Mouse (Mus musculus) c-Kit-negative CD71-positive TER-119-positive erythroid progenitor cells, embryonic 14.5 days (primary cell): ENCODE results near the gene Zbtb6.

Experiments used
- DNase-seq: peaks from one replicate; pipeline ENCODE4 v3.0.0-alpha.2; 2013; ENCODE audit warnings: low read depth, low spot score

Gene Zbtb6

DNA sequence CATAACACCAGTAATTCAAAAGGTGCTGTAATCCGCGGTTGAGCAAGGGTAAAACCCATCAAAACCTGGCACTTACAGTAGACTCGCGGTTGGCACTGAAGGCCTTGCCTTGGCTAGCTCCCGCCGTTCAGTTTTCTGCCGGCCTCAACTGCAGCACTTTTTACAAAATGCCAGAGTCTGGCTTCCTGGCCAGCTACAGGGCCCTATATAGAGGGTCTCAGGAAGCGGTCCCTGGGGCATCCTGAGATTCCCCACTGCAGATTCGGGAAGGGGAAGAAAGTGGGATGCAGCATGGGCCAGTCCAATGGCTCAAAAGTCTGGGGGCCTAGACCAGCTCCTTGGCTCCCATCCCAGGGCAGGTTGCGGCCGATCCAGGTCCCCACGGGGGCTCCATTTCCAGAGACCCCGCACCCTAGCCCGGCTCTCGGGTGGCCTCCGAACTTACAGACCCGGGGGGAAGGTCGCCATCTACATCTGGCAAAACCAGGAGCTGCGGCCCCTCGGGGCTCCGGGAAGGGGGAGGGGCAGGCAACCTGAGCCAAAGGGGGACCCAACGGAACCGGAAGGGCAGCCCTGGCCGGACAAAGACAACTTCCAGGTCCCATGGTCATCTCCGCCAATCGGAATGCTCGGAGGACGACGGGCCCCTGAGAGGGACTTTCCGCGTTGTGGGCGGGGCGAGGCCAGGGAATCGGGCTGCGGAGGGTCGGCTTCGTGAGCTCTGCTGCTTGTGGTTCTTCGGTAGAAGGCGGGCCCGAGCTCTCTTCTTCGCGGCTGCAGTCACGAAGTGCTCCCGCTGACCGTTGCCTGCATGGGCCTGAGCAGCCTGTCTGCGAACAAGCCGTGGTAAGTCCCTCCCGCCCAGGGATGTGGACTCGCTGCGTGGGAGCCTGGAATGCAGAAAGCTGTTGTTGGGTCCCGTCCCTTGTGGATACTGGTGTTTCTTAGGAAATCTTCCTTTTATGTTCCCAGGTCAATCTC lies at the start of gene Zbtb6, which contains the start of the genes Zbtb26 and Rabgap1:
Gene Zbtb6 (minus strand): TSS at position 561 of the 981 bp plus-strand sequence.
Gene Zbtb26 (minus strand): TSS at position 525 of the 981 bp plus-strand sequence.
Gene Rabgap1 (plus strand): TSS at position 669 of the 981 bp plus-strand sequence.
- peak; percentile 87 for DNase-seq

DNA sequence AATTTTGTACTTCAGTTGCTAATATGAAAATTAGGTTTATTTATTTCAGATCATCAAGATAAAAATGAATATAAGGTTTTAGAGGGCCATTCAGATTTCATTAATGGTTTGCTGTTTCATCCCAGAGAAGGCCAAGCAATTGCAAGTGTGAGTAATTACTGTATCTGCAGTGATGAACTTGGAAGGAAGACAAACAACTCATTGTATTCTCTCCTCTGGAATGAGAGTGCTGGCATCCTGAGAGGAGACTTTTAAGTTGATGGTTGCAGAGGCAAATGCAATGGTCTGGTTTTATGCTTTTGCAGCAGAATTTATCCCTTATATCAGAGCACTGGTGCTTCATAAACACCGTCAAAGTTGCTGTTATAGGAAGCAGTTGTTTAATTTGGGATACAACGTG lies 46.0 kb upstream of the Zbtb6 start:
- DNase-seq, result no peak

DNA sequence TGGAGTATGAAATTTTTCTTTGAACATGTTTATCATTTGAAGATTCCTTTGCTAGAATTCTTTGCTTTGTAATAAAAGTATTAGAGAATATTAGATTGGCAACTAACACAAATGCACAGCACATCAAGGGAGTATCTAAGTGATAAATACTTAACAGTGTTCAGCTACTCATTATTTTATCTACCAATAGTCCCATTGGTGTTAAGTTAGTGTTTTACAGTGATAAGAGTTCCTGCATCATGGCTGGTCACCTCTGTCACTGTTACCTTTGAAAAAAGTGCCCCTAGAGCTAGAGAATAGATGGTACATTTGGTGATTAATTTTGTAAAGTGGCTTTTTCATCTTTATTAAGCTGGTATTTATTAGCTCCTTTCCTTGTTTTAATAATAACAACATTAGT lies 43.4 kb upstream of the Zbtb6 start:
- no peak for DNase-seq

DNA sequence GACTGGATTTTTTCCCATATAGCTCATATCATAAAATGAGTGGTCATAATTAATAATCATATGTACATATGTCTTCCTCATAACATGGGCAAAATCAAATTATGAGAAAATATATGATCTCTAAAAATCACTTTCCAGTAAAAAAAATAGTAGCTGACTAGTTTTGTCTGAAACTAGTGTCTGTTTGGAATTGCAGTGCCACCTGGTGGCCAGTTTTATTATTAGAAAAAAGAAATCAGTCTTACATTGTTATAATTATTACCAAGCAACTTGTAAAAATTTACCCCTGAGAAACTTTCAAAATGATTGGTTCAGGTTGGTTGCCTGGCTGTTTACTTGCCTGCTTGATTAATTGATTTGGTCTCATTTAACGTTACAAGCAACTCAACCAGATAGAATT lies 42.4 kb upstream of the Zbtb6 start:
- peak; percentile 53 for DNase-seq

DNA sequence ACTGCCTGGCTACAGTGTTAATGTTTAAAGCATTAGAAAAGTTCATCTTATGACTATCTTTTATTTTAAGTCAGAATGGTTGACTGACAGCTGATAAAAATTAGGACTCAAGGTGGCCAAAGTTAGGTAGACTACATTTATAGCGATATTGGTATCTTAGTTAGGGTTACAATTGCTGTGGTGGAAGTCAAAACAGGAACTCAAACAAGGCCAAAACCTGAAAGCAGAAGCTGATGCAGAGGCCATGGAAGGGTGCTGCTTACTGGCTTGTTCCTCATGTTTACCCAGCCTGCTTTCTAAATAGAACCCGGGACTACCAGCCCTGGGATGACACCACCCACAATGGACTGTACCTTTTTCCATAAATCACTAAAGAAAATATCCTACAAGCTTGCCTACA lies 41.2 kb upstream of the Zbtb6 start:
- no peak for DNase-seq

DNA sequence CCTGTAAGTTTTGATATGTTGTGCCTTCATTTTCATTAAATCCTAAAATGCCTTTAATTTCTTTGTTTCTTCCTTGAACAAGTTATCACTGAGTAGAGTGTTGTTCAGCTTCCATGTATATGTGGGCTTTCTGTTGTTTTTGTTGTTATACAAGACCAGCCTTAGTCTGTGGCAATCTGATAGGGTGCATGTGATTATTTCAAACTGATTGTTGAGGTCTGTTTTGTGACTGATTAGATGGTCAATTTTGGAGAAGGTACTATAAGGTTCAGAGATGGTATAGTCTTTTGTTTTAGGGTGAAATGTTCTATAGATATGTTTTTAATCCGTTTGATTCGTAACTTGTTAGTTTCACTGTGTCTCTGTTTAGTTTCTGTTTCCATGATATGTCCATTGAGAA lies 37.1 kb upstream of the Zbtb6 start:
- no peak for DNase-seq

DNA sequence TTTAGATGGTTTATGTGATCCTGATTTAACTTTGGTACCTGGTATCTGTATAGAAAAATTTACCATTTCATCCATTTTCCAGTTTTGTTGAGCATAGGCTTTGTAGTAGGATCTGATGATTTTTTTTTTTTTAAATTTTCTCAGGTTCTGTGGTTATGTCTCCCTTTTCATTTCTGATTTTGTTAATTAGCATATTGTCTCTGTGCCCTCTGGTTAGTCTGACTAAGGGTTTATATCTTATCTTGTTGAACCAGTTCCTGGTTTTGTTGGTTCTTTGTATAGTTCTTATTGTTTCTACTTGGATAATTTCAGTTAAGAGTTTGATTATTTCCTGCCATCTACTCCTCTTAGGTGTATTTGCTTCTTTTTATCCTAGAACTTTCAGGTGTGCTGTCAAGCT lies 36.6 kb upstream of the Zbtb6 start:
- DNase-seq, result no peak

DNA sequence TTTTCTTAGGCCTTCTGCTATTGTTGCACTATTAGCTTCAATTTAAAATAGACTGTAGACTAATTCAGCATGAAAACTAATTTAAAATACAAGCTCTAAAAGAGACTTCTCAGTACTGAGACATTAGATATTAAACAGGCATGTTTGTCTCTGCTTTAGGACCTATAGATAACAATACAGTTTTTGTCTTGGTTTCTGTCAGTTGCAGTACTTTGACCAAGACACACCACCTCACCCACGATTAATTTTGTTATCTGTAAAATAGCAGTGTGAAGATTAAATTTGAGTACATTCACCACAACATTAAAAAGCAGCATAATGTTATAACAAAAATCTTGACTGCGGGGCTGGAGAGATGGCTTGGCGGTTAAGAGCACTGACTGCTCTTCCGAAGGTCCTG lies 23.3 kb upstream of the Zbtb6 start:
- no peak for DNase-seq

DNA sequence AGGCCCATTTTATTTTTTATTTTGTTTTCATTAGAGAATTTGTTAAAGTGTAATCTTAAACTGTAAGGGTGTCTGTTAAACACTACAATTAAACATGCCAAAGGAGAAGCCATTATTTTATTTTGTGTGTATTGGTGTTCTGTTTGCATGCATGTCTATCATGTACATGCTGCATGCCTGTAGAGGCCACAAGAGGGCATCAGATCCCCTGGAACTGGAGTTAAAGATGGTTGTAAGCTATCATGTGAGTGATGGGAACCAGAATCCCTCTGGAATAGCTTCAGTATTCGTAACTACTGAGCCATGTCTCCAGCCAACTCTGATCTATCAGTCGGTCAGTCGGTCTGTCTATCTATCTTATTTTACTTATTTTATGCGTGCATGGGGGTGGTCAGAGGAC lies 17.7 kb upstream of the Zbtb6 start:
- no peak for DNase-seq

DNA sequence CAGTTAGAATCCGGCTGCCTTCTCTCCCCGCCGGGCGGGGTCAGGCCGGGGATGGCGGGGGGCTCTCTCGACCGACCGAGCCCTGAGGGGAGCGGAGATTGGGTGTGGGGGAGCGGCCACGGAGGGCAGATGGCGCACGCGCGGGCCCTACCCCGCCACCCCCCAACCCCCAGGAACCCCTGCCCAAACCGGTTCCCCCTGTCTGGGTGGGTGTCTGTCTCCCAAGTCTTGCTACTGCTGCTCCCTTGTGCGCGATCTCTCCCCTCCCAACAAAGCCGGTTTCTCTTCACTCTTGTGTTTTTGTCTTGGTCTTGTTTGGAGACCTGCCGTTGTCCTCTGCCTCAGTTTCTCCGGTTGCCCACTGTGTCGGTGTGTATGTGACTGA lies 9.4 kb upstream of the Zbtb6 start:
- no peak for DNase-seq

DNA sequence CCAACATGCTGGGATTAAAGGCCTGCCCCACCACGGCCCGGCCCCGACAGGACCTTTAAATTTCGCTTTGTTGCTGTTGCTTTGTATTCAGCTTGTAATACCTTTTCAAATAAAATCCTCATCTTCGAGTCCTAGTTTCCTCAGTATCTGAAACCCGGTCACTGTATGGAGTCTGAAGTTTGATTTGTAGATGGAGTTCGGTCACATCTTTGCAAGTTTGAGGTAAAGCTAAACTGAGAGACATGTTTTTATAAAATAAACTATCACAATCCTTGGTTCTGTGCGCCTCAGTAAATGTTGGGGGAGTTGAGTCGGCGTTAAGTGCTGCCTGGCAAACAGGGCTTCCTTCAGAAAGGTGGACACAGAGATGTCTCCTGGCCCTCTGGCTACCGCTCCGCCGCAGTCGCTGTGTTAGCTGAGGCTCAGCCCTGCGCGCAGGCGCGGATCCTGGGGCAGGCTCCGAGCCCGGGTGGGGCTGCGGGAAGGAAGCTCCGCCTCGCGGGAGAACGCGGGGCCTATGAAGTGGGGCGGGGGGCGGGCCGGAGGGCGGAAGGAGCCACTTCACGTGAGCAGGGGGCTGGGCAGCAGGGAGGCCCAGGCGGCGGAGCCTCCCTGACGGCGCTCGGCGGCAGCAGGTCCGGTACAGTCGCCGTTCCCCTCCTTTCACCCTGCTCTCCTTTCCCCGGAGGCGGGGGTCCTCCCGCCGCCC lies 8.8 kb upstream of the Zbtb6 start:
- DNase-seq, result peak; percentile 78

DNA sequence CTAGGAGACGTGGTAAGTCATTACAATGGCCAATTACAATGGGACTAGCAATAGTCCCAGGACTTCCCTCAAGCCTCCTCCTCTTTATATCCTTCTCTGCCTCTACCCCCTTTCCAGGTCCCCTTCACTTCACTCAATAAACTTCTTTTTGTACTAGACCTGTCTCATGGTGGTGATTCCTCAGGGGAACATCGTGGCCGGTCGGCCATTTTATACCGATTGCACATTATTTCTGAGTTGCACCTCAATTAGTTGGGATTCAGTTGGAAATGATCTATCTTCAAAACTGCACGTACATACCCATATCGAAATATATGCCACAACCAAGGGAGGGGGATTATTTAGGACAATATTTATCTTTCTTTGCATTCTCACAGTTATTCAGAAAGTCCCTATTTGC lies 11.4 kb downstream of the Zbtb6 start:
- DNase-seq, result no peak

DNA sequence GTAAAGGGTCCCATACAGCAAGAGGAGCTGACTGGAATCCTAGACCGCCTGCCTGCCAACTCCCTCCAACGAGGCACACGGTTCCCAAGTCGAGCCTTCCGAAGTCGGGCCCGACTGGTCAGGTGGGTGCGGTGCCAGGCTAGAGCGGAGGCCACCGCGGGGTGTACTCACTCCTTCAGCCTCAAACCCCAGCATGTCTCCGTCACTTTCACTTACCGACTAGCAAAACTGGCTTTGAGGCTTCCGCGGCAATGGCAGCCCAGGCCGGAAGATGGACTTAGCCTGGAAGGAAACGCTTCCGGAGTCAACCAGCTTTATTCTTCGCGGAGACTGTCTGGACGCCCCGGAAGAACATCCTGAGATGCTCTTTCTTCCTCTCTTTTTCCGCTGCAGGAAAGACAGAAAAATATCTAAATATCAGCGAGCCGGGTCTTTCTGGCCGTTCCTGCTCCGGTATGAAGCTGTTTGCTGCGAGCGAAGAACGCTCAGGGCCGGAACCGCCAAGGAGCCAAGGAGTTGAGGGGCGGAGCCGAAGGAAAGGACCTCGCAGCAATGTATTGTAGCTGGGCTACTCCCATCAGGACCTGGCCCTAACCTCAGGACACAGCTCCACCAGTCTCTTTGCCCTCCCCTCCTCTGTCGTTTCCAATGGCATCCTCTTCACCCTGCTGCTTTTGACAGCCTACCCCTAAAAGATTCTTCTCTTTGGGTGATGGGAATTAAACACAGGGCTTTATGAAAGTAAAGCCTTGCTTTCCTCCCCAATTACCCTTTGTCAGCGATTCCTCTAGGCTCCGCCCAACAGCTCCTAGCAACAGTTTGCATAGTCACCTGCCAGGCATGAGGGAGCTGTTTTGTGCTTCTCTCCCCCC lies 12.1 kb downstream of the Zbtb6 start:
- peak; percentile 80 for DNase-seq

DNA sequence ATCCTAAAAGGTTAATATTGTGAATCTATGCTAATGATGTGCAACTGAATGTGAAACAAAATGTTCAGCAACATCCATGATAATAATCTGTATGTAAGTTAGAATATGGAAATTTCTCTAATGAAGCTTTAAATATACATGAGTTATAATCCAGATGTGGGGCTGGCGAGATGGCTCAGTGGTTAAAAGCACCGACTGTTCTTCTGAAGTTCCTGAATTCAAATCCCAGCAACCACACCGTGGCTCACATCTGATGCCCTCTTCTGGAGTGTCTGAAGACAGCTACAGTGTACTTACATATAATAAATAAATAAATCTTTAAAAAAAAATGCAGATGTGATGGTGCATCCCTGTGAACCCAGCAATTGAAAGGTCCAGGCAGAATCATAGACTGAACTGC lies 19.3 kb downstream of the Zbtb6 start:
- DNase-seq, result no peak

DNA sequence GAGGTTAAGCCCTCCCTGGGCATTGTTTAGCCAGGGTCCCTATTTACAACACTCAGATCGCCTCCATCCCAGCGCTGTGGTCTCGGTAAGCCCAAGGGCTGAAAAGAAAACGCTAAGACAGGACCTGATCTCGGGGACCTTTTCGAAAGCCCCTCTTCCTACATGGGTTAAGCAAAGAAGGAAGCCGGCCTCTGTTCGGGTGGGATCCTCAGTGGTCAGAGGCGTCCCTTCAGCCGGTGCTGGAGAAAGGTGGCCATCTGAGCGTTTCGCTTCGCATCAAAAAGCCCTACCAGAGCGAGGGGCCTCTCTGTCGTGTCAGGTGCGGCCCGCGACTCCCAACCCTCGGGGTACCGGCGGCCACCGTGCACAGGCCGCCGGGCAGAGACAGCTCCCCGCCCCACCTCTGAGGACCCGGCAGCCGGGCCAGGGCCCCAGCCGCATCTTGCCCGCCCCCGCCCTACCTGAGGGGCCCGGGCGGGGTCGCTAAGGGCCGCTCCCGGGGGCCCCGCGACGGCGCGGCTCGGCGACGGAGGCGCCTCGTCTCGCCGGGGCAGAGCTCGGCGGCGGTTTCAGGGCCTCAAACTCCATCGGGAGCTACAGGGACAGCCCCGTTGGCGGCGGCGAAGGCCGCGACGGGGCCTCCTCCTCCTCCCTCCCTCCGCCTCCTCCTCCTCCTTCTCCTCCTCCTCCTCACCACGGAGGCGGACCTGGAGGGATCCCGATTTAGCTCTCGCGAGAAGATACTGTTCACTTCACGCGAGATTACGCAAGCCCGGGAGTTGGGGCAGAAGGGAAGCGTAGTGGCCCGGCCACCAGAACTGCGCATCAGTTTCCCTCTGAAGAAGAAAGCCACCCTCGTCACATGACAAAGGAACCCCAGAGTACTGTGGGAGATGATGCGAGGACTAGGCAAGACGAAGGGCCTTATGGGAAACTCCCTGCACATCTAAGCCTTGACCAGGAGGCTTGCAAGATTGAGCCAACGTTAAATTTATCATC lies 20.4 kb downstream of the Zbtb6 start, which contains the start of gene Rc3h2:
Gene Rc3h2 (minus strand): TSS at position 598 of the 999 bp plus-strand sequence.
- peak; percentile 97 for DNase-seq

DNA sequence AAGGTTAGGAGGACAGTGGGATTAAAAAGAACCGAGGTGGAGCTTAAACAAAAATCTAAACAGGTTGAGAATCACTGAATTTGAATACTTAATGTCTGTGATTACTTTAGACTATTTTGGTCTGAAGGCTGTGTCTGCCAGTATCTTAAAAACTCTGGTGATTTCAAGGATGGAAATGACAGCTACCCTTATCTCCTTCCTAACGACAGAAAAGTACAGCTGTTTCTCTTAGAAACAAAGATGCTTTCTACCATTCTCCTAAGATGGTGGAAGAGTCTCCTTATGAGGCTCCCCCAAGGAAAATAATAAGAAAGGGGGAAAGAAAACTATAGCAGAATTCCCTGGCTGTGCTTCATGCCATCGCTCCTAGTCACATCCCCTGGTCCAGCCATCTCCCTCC lies 21.1 kb downstream of the Zbtb6 start:
- DNase-seq, result no peak

DNA sequence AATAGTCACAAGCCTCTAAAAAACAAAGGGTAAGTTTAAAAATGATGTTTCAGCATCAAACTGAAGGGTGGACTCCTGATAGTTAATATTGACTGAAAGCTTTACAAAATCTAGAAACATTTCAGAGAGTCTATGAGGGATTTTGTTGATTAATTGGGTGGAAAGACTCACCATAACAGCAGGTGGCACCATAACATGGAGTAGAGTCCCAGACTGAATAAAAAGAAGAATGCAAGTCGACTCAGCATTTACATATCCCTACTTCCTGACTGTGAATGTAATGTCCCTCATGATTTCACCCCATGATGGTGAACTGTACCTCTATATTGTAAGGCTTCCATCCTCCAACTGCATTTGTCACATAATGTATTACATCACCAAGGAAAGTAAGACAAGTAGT lies 47.4 kb downstream of the Zbtb6 start:
- DNase-seq, result no peak

DNA sequence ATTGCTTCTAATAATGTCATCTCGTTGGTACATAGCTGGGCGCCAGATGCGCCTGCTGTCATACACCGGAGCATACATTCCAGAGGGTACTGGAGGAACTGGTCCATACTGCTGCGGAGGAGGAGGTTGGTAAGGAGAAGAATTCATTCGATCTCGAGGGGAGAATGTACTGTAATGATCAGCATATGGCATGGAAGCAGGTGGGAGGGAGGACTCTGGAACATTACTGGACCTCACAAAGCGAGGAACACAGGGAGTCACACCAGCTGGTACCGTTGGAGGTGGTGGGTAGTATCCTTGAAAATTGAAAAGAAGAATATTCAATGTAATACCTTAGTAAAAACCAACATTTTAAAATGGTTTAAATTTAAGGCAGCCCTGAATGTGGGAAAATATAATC lies 60.0 kb downstream of the Zbtb6 start:
- DNase-seq, result no peak

DNA sequence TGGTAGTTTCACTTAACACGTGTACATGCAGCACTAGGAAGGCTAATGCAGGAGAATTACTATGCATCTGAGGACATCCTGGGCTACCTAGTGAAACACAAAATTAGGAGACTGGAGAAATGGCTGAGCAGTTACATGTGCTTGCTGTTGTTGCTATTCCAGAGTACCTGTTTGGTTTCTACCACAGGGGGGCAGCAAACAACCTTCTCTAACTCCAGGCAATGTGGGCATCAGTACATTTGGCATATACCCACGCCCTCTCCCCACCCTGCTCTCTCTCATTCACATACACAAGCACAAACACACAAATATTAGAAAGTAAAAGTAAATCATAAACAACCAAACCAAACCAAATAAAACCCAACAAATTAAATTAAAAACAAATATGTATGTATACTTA lies 62.8 kb downstream of the Zbtb6 start:
- peak; percentile 48 for DNase-seq

DNA sequence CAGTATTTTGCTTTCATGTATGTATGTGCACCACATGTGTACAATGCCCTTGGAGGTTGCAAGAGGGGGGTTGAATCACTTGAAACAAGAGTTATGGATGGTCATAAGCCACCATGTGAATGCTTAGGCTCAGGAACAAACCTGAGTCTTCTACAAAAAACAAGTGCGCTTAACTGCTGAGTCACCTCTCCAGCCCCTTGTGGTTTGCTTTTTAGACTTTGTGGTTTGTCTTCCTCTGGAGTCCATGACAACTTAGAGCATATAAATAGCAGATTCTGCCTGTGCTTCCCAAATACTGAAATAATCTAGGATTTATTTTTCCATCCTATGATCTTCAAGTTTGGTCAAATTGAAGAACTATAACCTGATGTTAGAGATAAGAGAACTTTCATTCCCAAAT lies 67.0 kb downstream of the Zbtb6 start:
- DNase-seq, result no peak
